Mouse (Mus musculus) embryonic facial prominence, embryonic 11.5 days (tissue): ENCODE results near the gene Lcor. TPM values are rescaled to one million over a fixed set of nuclear protein-coding genes. Genes with fewer than 3 reads are reported as not detected.

Experiments
- ATAC-seq: fragments of 200-750 bp; cut with Nextera tagmentation; replicated peaks from 2 replicates; pipeline ENCODE4 v1.8.0; 2017; ENCODE audit warnings: low read depth; ENCODE audit not compliant: insufficient number of reproducible peaks, low FRiP score, low TSS enrichment
- DNase-seq: peaks from one replicate; pipeline ENCODE4 v3.0.0-alpha.2; 2015; ENCODE audit warnings: low spot score
- H3K27ac ChIP-seq: fragments of 300-500 bp; sonication (generic); replicated peaks from 2 replicates; pipeline ENCODE4 v1.5.1; 2014; ENCODE audit warnings: mild to moderate bottlenecking, low read depth, low read length, control low read depth
- H3K27me3 ChIP-seq: fragments of 300-500 bp; sonication (generic); 2 replicates; pipeline ENCODE4 v1.6.1; 2014; ENCODE audit warnings: mild to moderate bottlenecking, low read length, moderate library complexity, mixed read lengths; ENCODE audit not compliant: control insufficient read depth, insufficient read depth
- H3K36me3 ChIP-seq: fragments of 300-500 bp; sonication (generic); replicated peaks from 2 replicates; pipeline ENCODE4 v1.6.1; 2014; ENCODE audit warnings: low read depth, mild to moderate bottlenecking, low read length, moderate library complexity, mixed read lengths; ENCODE audit not compliant: control insufficient read depth, insufficient read depth
- H3K4me1 ChIP-seq: fragments of 300-500 bp; sonication (generic); 2 replicates; pipeline ENCODE4 v1.6.1; 2014; ENCODE audit warnings: low read length, mixed read lengths; ENCODE audit not compliant: control insufficient read depth, insufficient read depth
- H3K4me2 ChIP-seq: fragments of 300-500 bp; sonication (generic); 2 replicates; pipeline ENCODE4 v1.6.1; 2014; ENCODE audit warnings: low read depth, mild to moderate bottlenecking, control low read depth, low read length, moderate library complexity
- H3K4me3 ChIP-seq: fragments of 300-500 bp; sonication (generic); 2 replicates; pipeline ENCODE4 v1.5.1; 2014; ENCODE audit warnings: low read depth, low read length, control low read depth
- H3K9ac ChIP-seq: fragments of 300-500 bp; sonication (generic); replicated peaks from 2 replicates; pipeline ENCODE4 v1.6.1; 2014; ENCODE audit warnings: mild to moderate bottlenecking, control low read depth, low read length
- H3K9me3 ChIP-seq: fragments of 300-500 bp; sonication (generic); replicated peaks from 2 replicates; pipeline ENCODE4 v1.6.1; 2016; ENCODE audit warnings: mild to moderate bottlenecking, low read length, inconsistent platforms, mixed read lengths; ENCODE audit not compliant: control insufficient read depth
- WGBS: fragments of 180-500 bp; shearing (Covaris S2); extraction: QIAGEN DNeasy Blood & Tissue Kit; methylation state at CpG from one replicate; pipeline ENCODE4 v1.1.7; 2014; 5-methylcytosine and 5-hydroxymethylcytosine counted together
- polyA plus RNA-seq: library from polyadenylated mRNA; unstranded; fragments of >200 nt; fragmentation: Nextera tagmentation; extraction: Ambion mirVana; gene quantifications from 2 replicates; pipeline ENCODE4 v1.2.1, GENCODE M21; 2014

Gene Lcor
- polyA plus RNA-seq, 1 experiment from 2014 or later = 15.4 TPM

DNA sequence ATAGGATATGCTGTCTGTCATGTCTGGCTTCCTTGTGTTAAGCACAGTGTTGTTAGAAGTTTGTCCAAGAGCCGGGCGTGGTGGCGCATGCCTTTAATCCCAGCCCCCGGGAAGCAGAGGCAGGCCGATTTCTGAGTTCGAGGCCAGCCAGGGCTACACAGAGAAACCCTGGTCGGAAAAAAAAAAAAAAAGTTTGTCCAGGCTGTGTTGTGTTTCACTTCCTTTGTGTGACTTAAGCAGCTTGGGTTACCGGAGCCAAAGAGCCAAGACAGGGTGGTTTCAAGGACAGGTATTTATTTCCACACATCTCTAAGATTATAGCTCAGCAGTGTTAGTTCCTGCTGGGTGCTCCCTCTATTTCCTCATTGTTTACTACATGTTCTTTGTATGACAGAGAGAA is 25.4 kb downstream of the Lcor start:
- Histone ChIP-seq H3K9me3 (no peaks in the 10 kb centered on the region), H3K36me3 (no peaks in the 10 kb centered on the region), H3K4me2 (no peak overlapping the region), H3K9ac (no peak overlapping the region), H3K27me3 (no peaks in the 10 kb centered on the region), H3K4me1 (no peaks in the 10 kb centered on the region), H3K27ac (no peak overlapping the region), H3K4me3 (no peak overlapping the region)
- 94% methylated on average over 8 of the region's 8 CpGs for WGBS
- DNase-seq (no peak), ATAC-seq (no peak)

DNA sequence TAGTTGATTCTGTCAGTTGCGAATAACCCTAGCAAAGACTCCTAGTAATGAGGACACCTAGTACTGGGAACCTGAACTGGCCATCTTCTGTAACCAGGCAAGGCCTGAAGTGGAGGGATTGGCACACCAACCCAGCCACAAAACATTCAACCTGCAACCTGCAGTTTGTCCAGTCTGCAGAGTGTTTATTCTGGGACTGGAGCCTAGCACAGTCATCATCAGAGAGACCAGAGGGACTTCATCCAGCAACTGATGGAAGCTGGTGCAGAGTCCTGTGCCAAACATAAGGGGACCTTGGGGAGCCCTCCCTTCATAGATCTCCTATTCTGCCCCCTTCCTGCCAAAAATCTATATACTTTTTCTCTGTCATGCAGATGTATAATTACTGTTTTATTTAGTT is 32.4 kb downstream of the Lcor start:
- no peak overlapping the region for H3K9ac ChIP-seq
- 100% methylated on average over 1 of the region's 1 CpGs for WGBS
- no peak overlapping the region for H3K4me2 ChIP-seq
- DNase-seq = no peak
- no peak for ATAC-seq
- H3K9me3 ChIP-seq = no peaks in the 10 kb centered on the region
- H3K27ac ChIP-seq = no peak overlapping the region
- no peaks in the 10 kb centered on the region for H3K27me3 ChIP-seq
- no peaks in the 10 kb centered on the region for H3K4me1 ChIP-seq
- no peak overlapping the region for H3K4me3 ChIP-seq
- no peaks in the 10 kb centered on the region for H3K36me3 ChIP-seq

DNA sequence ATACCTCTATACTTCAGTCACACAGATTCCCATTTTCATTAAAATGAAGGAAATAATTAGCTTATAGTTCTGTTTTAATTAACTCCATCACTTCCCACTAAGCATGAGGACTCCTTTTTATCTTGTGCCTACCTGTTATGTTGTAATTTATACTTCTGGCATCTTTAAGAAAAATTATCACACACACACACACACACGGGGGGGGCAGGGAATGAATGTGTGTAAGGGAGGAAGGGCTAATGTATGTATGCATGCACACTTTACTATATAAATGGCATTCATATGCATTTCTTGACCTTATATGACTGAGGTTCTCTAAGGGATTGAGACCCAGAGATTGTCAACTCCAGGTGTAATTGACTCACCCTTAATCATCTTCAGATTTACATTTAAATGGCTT is 33.1 kb downstream of the Lcor start:
- no peak overlapping the region for H3K4me3 ChIP-seq
- ATAC-seq (no peak), DNase-seq (no peak)
- no peaks in the 10 kb centered on the region for H3K27me3 ChIP-seq
- no peak overlapping the region for H3K9ac ChIP-seq
- H3K4me1 ChIP-seq = no peaks in the 10 kb centered on the region
- H3K27ac ChIP-seq = no peak overlapping the region
- H3K9me3 ChIP-seq = no peaks in the 10 kb centered on the region
- H3K4me2 ChIP-seq = no peak overlapping the region
- WGBS = 91% methylated on average over 1 of the region's 1 CpGs
- H3K36me3 ChIP-seq = no peaks in the 10 kb centered on the region

DNA sequence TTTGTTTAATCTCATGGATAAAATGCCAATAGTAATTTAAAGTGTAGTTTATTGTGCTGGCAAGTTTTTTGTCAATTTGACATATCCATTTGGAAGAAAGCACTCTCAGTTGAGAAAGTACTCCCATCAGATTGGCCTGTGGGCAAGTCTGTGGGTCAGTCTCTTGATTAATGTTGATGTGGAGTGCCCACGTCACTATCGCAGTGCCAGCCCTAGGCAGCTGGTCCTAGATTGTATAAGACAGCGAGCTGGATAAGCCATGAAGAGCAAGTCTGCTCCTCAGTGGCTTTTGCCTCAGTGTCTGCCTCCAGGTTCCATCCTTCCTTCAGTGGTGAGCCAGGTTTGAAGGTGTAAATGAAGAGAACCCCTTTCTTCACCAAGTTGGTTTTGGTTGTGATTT is 34.6 kb downstream of the Lcor start:
- 92% methylated on average over 3 of the region's 3 CpGs for WGBS
- ATAC-seq (no peak), DNase-seq (no peak)
- Histone ChIP-seq H3K27ac (no peak overlapping the region), H3K36me3 (no peaks in the 10 kb centered on the region), H3K4me3 (no peak overlapping the region), H3K9ac (no peak overlapping the region), H3K4me2 (no peak overlapping the region), H3K9me3 (no peaks in the 10 kb centered on the region), H3K27me3 (no peaks in the 10 kb centered on the region), H3K4me1 (no peaks in the 10 kb centered on the region)

DNA sequence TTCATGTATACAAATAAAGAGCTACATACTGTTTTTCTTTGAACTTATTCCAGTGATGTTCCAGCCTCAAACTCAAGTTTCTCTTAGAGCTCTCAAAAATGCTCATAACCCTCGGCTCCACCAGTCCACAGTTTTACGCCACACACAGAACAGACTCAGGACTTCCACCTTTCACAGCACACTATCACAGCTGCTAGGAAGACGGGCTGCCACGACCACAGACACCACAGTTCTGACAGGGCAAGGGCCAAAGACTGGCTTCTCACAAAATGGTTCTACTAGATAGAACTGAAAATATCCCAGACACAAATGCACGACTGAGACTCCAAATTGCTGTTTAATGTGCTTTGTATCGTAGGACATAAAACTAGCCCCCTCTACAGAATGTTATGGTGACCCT is 36.7 kb downstream of the Lcor start:
- H3K4me1 ChIP-seq = no peaks in the 10 kb centered on the region
- H3K36me3 ChIP-seq = no peaks in the 10 kb centered on the region
- no peak for DNase-seq
- no peak overlapping the region for H3K9ac ChIP-seq
- no peaks in the 10 kb centered on the region for H3K9me3 ChIP-seq
- H3K4me2 ChIP-seq = no peak overlapping the region
- no peak overlapping the region for H3K27ac ChIP-seq
- no peak overlapping the region for H3K4me3 ChIP-seq
- no peaks in the 10 kb centered on the region for H3K27me3 ChIP-seq
- no peak for ATAC-seq
- 83% methylated on average over 6 of the region's 6 CpGs for WGBS

DNA sequence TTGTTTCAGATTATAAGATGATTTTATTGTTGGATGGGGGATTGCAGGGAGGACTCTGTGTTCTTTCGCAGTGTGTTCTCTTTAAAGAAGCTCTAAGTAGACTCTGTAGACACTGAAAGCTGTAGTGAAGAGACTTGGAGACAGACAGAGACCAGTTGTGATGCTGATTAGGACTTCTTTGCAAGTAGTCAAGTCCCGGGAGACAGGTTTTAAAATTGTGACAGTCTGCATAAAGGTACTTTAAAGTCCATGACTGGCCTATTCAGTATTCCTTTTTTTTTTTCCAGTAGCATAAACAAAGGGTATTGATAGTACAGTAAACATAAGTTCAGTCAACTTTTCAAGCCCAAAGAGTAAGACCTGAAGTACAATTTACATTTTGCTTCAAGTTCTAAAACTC is 39.8 kb downstream of the Lcor start:
- H3K4me2 ChIP-seq = no peak overlapping the region
- DNase-seq (no peak), ATAC-seq (no peak)
- H3K9ac ChIP-seq = no peak overlapping the region
- H3K4me1 ChIP-seq = no peaks in the 10 kb centered on the region
- H3K36me3 ChIP-seq = no peaks in the 10 kb centered on the region
- WGBS = 61% methylated on average over 2 of the region's 2 CpGs
- no peak overlapping the region for H3K4me3 ChIP-seq
- H3K27ac ChIP-seq = no peak overlapping the region
- no peaks in the 10 kb centered on the region for H3K27me3 ChIP-seq
- no peaks in the 10 kb centered on the region for H3K9me3 ChIP-seq

DNA sequence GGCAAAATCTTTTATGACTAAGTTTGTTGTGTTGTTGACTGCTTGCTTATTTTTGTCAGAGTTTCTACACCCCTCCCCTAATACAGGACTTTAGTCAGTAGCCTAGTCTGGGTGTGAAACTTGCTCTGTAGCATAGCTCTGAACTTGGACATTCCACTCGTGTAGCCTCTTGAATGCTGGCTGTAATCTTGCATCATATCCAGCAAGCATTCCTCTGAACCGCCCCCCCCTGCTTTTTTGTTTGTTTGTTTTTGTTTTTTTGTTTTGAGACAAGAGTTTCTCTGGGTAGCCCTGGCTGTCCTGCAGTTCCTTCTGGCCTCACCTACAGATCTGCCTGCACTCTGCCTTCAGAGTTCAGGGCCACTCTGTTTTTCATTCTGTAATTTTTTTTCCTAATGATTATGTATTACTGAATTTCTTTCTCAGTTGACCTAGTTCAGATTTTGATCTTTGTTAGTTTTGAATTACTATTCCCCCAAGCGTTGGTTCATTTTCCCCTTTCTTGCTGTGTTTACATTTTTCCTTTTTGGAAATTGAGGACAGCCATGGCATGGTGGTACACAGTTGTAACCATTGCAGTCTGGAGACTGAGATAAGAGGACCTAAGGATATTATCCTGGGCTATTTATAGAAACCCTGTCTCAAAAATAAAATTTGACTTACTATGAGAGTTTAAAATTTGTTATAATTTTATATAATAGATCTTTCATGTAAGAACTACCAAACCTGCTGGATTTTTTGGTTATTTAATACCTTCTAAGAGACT is 41.5 kb downstream of the Lcor start:
- Histone ChIP-seq H3K4me1 (no peaks in the 10 kb centered on the region), H3K4me2 (no peak overlapping the region), H3K9me3 (no peaks in the 10 kb centered on the region), H3K27ac (no peak overlapping the region), H3K36me3 (no peaks in the 10 kb centered on the region), H3K4me3 (no peak overlapping the region), H3K27me3 (no peaks in the 10 kb centered on the region), H3K9ac (no peak overlapping the region)
- DNase-seq (no peak), ATAC-seq (no peak)
- 70% methylated on average over 3 of the region's 3 CpGs for WGBS

DNA sequence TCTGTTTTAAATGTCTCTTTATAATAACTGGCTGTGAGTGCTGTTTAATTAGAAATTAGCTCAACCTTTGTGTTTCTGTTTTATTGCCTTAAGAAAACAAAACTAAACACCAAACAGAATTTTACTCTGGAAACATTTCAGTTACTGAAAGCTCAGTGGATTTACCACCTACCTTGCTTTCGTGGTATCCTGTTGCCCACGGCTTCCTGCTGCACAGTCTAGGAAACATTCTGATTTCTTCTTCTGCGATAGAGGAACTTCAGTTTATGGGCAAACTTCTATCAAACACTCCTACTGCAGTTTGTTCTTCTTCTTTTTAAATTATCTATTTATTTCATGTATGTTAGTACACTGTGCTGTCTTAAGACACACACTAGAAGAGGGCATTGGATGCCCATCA is 46.7 kb downstream of the Lcor start:
- 94% methylated on average over 3 of the region's 3 CpGs for WGBS

More for the DNA sequence above, 46.7 kb downstream of the Lcor start:
- Histone ChIP-seq H3K4me2 (no peak overlapping the region), H3K9ac (no peak overlapping the region), H3K27me3 (no peaks in the 10 kb centered on the region), H3K27ac (no peak overlapping the region), H3K9me3 (no peaks in the 10 kb centered on the region), H3K36me3 (no peaks in the 10 kb centered on the region), H3K4me3 (no peak overlapping the region), H3K4me1 (no peaks in the 10 kb centered on the region)
- ATAC-seq = no peak
- DNase-seq = no peak
